In the genomic region with DNA sequence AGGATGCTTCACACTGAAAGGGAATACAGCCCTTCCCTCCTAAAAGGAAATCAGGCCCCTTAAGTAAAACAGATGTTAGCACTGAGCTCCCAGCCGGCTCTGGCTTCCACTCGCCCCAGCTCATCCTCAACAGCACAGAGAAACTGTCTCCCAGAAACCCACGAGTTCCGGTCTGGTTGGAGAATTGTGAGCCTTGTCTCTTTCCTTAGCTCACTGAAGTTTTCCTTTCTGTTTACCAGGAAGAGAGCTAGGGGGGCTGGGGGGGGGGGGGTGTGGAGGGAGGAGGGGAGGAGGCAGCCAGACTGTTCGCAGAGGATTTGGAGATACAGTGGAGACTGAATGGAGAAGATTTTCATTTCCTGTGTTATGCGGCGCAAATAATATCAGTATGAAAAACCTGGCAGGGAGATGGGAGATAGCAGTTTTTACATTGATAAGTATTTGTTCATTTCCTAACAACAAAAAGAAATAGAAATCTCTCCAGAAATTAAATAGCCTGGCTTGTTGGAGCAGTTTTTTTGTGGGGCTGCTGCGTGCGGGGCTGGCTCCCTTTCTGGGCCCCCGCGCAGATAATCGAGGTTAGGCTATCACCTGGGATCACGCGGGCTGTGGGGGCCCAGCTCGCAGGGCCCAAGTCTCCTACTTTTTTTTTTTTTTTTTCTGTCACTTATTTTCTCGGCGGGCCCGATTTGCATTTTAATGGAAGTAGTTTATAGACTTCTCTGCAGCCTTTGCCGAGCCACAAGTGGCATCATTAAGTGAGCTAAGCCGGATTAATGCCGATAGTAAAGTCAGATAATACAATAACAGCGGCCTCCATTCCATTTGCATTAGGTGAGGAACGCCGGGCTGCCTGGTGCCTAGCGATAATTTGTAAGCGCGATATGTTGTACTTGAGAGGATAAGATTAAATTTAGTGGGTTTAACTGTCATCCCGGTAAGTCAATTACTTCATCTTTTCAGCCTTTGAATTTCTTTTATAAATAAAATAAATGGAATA, we compare ENCODE assay signal across 9 mouse cellular contexts.
DNase-seq lines count a peak whose midpoint lies in the region; ATAC-seq lines count a peak whose summit lies in the region.
"Had no signal": no experiment of that assay in that cellular context is flagged by ENCODE, and none has a peak within 500 bp of the region (broad histone marks: within the 10 kb centered on the region; RNA-seq: fewer than 3 reads in every experiment).

No protein-coding gene starts in this region.

- peak overlapping the region; percentile 65 for H3K9ac ChIP-seq in embryonic facial prominence, embryonic 13.5 days

- 4% methylated on average over 28 of the region's 28 CpGs for WGBS in embryonic facial prominence, embryonic 13.5 days
- 3% methylated on average over 28 of the region's 28 CpGs for WGBS in midbrain, embryonic 10.5 days

- H3K9me3 ChIP-seq in embryonic facial prominence, embryonic 13.5 days = no peaks in the 10 kb centered on the region
- H3K9me3 ChIP-seq in midbrain, embryonic 10.5 days (replicated peaks) = no peaks in the 10 kb centered on the region

- H3K4me3 ChIP-seq in embryonic facial prominence, embryonic 13.5 days = peak overlapping the region; percentile 40
- H3K4me3 ChIP-seq in midbrain, embryonic 10.5 days = peak overlapping the region; percentile 48

- H3K4me1 ChIP-seq in embryonic facial prominence, embryonic 13.5 days = peaks cover 17% of the 10 kb centered on the region
- H3K4me1 ChIP-seq in midbrain, embryonic 10.5 days = peaks cover 20% of the 10 kb centered on the region

- ATAC-seq in embryonic facial prominence, embryonic 13.5 days (ENCODE audit: insufficient number of reproducible peaks, insufficient read depth, low FRiP score, low TSS enrichment, low read depth) = no peak
- no peak for ATAC-seq in megakaryocyte-erythroid progenitor cell, adult 5-6 weeks (replicated peaks; ENCODE audit: low FRiP score, low TSS enrichment, poor library complexity, severe bottlenecking)

- peak overlapping the region; percentile 70 for H3K4me2 ChIP-seq in embryonic facial prominence, embryonic 13.5 days

- peaks cover 12% of the 10 kb centered on the region for H3K27me3 ChIP-seq in embryonic facial prominence, embryonic 13.5 days
- H3K27me3 ChIP-seq in midbrain, embryonic 10.5 days (ENCODE audit: low read depth, poor library complexity, severe bottlenecking) = peaks cover 94% of the 10 kb centered on the region

- DNase-seq in layer of hippocampus, adult 9-11 months = peak; percentile 23
- DNase-seq in layer of hippocampus, adult 9-10 months (ENCODE audit: low spot score) = no peak
- peak; percentile 44 to 74 for DNase-seq in heart, postnatal 10 days
- peak; percentile 13 to 41 for DNase-seq in layer of hippocampus, postnatal 14 days (ENCODE audit: low spot score in 2 of 2)
- peak; percentile 45 for DNase-seq in midbrain, embryonic 10.5 days (ENCODE audit: low spot score)
- no peak for DNase-seq in cerebellum, adult 8-10 months

- H3K36me3 ChIP-seq in embryonic facial prominence, embryonic 13.5 days = no peaks in the 10 kb centered on the region
- H3K36me3 ChIP-seq in midbrain, embryonic 10.5 days = no peaks in the 10 kb centered on the region
- H3K36me3 ChIP-seq: G1E had no signal

- peak overlapping the region; percentile 60 for H3K27ac ChIP-seq in embryonic facial prominence, embryonic 13.5 days
- H3K27ac ChIP-seq in midbrain, embryonic 10.5 days (replicated peaks) = peak overlapping the region; percentile 42

- intact Hi-C loops in heart, postnatal 10 days (cut with DNase I) = loop anchor here (5.0 kb wide), 1 partner anchor 975 kb away; the partner anchor contains the start of genes 3110009E18Rik and Dbi

Comparison
In these comparisons a context has a peak if more than half of its experiments do, and no peak if none do; other contexts are left out.
1. DNase-seq: peak in layer of hippocampus, adult 9-11 months (single experiment), heart, postnatal 10 days (2 of 2), layer of hippocampus, postnatal 14 days (2 of 2) and midbrain, embryonic 10.5 days (single experiment); none in layer of hippocampus, adult 9-10 months (single experiment) and cerebellum, adult 8-10 months (single experiment).